Mouse (Mus musculus) bone marrow, adult 2 months (tissue): ENCODE data around the gene Aebp2.

ENCODE experiments used
- CTCF ChIP-seq: fragments of 200-500 bp; IDR thresholded peaks from 2 replicates; pipeline ENCODE4 v1.5.1; 2011; ENCODE audit warnings: low read length, control low read depth; ENCODE audit not compliant: control insufficient read depth, insufficient read depth
- POLR2A ChIP-seq: fragments of 200-500 bp; IDR thresholded peaks from 2 replicates; pipeline ENCODE4 v1.6.1; 2011; ENCODE audit warnings: low read depth, mild to moderate bottlenecking, control low read depth, low read length, borderline replicate concordance; ENCODE audit not compliant: control insufficient read depth

GRCm38 (mm10) chr6:140651923-140652322 is 29.5 kb downstream of the Aebp2 start:
- TF ChIP-seq CTCF (no peak), POLR2A (no peak)
